Mouse (Mus musculus) lung, embryonic 16.5 days (tissue): ENCODE measurements around the gene Siglece. TPM values are rescaled to one million over a fixed set of nuclear protein-coding genes. Genes with fewer than 3 reads are reported as not detected.
"Not testable (repeated sequence)": the region's sequence is repeated elsewhere in the genome, so short reads cannot be mapped to it uniquely, and the experiment has no call there.

Experiments used
- ATAC-seq: fragments of 200-750 bp; cut with Nextera tagmentation; 2 replicates; pipeline ENCODE4 v1.8.0; 2017; ENCODE audit warnings: low read depth, mild to moderate bottlenecking, moderate library complexity
- H3K27ac ChIP-seq: fragments of 300-500 bp; sonication (generic); 2 replicates; pipeline ENCODE4 v1.5.1; 2014; ENCODE audit warnings: mild to moderate bottlenecking, control low read depth, low read length
- H3K27me3 ChIP-seq: fragments of 300-500 bp; sonication (generic); 2 replicates; pipeline ENCODE4 v1.6.1; 2014; ENCODE audit warnings: low read depth, low read length, mixed read lengths; ENCODE audit not compliant: control insufficient read depth, insufficient read depth
- H3K36me3 ChIP-seq: fragments of 300-500 bp; sonication (generic); 2 replicates; pipeline ENCODE4 v1.6.1; 2014; ENCODE audit warnings: low read length; ENCODE audit not compliant: control insufficient read depth, insufficient read depth
- H3K4me1 ChIP-seq: fragments of 300-500 bp; sonication (generic); replicated peaks from 2 replicates; pipeline ENCODE4 v1.6.1; 2014; ENCODE audit warnings: low read length, mixed read lengths; ENCODE audit not compliant: control insufficient read depth, insufficient read depth
- H3K4me2 ChIP-seq: fragments of 300-500 bp; sonication (generic); 2 replicates; pipeline ENCODE4 v1.6.1; 2014; ENCODE audit warnings: low read depth, low read length, control low read depth
- H3K4me3 ChIP-seq: fragments of 300-500 bp; sonication (generic); 2 replicates; pipeline ENCODE4 v1.5.1; 2014; ENCODE audit warnings: mild to moderate bottlenecking, low read length, control low read depth
- H3K9ac ChIP-seq: fragments of 300-500 bp; sonication (generic); 2 replicates; pipeline ENCODE4 v1.6.1; 2014; ENCODE audit warnings: low read length, control low read depth
- H3K9me3 ChIP-seq: fragments of 300-500 bp; sonication (generic); 2 replicates; pipeline ENCODE4 v1.6.1; 2016; ENCODE audit warnings: low read length; ENCODE audit not compliant: control insufficient read depth
- WGBS: fragments of 180-500 bp; shearing (Covaris S2); extraction: QIAGEN DNeasy Blood & Tissue Kit; methylation state at CpG from one replicate; pipeline ENCODE4 v1.1.7; 2014; 5-methylcytosine and 5-hydroxymethylcytosine counted together
- polyA plus RNA-seq: library from polyadenylated mRNA; unstranded; fragments of >200 nt; fragmentation: Nextera tagmentation; extraction: Ambion mirVana; gene quantifications from 2 replicates; pipeline ENCODE4 v1.2.1, GENCODE M21; 2015

Siglece gene
- polyA plus RNA-seq, 1 experiment from 2014 or later = 1.2 TPM

DNA sequence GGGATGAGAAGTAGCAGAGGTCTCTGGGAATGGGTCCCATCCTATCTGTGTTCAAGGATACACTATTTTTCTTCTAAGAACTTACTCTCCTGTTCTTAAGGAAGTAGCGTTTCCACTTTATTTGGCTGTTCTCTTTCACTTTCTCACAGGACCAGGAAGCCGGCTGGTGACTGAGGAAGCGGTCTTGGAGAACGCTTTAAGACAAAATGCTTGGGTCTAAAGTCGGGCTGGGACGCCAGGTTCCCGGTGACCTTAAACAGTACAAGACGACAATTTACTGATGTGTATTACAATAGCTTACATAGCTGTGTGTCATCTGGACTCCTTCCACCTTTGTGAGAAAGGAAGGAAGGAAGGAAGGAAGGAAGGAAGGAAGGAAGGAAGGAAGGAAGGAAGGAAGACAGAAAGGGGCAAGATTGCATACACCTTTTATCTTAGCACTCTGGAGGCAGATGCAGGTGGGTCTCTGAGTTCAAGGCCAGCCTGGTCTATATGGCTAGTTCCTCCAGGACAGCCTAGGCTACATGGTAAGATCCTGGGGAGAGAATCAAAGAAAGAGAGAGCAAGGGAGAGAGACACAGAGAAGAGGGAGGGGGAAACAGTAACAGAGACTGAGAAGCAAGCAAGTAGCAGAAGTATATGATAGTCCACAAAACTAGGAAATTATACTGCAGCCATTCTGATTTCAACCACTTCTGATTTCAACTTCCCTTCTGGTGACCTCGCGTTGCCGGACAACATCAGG lies 11.3 kb upstream of the Siglece start:
- Histone ChIP-seq H3K4me2 (peak overlapping the region; percentile 71), H3K27ac (peak overlapping the region; percentile 14; the same call in 1 of the 2 replicates), H3K27me3 (no peaks in the 10 kb centered on the region), H3K4me3 (peak overlapping the region; percentile 81), H3K36me3 (peaks cover 14% of the 10 kb centered on the region), H3K4me1 (peaks cover 8% of the 10 kb centered on the region), H3K9ac (peak overlapping the region; percentile 40), H3K9me3 (no peaks in the 10 kb centered on the region)
- no peak; the same call in 1 of the 2 replicates for ATAC-seq
- WGBS = 68% methylated on average over 11 of the region's 11 CpGs

GRCm38 (mm10) chr7:43668582-43668981 lies 8.6 kb upstream of the Siglece start:
- Histone ChIP-seq H3K9ac (no peak overlapping the region), H3K27ac (no peak overlapping the region), H3K4me1 (peaks cover 8% of the 10 kb centered on the region), H3K36me3 (no peaks in the 10 kb centered on the region), H3K9me3 (no peaks in the 10 kb centered on the region), H3K27me3 (no peaks in the 10 kb centered on the region), H3K4me3 (no peak overlapping the region), H3K4me2 (no peak overlapping the region)
- WGBS = 11% methylated on average over 3 of the region's 3 CpGs
- ATAC-seq = no peak

DNA sequence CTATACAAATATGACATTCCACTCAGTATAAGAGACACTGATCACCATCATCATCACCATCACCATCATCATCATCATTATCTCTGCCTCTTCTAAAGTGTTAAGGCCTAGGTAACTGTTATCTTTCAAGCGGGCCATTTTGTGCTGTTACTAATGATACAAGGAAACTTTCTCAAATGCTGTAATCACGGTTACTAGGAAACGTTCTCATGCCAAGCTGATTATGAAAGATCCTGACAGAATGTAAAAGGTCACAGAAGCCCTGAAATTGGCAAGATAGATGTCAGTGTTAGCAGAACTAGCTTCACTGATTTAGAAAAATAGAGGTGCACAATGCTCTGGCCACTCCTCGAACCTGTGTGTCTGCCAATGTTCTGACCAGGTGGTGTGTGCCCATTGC lies 7.3 kb upstream of the Siglece start:
- not testable (repeated sequence) for H3K36me3 ChIP-seq, H3K9me3 ChIP-seq, H3K4me2 ChIP-seq, H3K27ac ChIP-seq, H3K9ac ChIP-seq, ATAC-seq, H3K4me1 ChIP-seq, H3K4me3 ChIP-seq, H3K27me3 ChIP-seq
- WGBS = 75% methylated on average over 4 of the region's 4 CpGs

DNA sequence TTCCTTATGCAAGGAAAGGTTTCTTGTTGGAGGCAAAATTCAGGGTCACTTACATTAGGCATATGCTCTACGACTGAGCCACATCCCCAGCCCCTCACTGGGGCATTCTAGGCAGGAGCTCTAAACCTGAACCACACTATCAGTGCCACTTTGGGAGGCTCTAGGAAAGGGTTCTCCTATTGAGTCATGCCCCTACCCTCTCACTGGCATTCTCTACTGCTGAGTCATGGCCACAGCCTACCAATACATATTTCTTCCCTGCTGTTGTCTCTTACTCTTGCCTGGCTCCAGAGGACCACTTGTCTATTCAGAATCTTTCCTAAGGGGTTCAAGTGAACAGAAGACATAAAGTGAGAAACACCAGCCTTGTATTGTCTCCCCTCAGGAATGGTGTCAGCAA lies 2.8 kb upstream of the Siglece start:
- WGBS = 96% methylated on average over 1 of the region's 1 CpGs
- H3K36me3 ChIP-seq = no peaks in the 10 kb centered on the region
- H3K9me3 ChIP-seq = no peaks in the 10 kb centered on the region
- H3K9ac ChIP-seq = no peak overlapping the region
- H3K27me3 ChIP-seq = no peaks in the 10 kb centered on the region
- no peak overlapping the region for H3K4me2 ChIP-seq
- H3K4me3 ChIP-seq = no peak overlapping the region
- no peak for ATAC-seq
- H3K4me1 ChIP-seq = no peaks in the 10 kb centered on the region
- H3K27ac ChIP-seq = no peak overlapping the region

DNA sequence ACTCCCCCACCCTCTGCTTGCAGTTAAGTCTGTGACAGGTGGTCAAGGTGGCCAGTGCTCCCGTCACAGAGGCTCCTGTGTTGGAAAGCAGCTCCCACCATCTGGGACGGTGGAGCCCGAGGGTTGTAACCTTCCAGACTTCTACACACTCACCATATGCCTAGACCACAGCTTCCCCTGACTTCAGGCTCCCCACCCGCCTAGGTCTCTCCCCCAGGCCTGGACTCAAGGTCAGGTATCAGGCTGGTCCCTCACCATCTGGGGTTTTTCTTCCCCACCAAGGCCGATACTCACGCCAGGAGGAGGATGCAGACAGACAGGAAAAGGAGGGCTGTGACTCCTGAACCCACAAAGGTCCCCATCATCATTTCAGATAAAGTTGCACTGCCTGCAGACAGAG lies 3.7 kb downstream of the Siglece start:
- Histone ChIP-seq H3K4me3 (no peak overlapping the region), H3K9ac (no peak overlapping the region), H3K4me2 (no peak overlapping the region), H3K27me3 (no peaks in the 10 kb centered on the region), H3K9me3 (no peaks in the 10 kb centered on the region), H3K4me1 (no peaks in the 10 kb centered on the region), H3K27ac (no peak overlapping the region), H3K36me3 (no peaks in the 10 kb centered on the region)
- ATAC-seq = no peak
- 68% methylated on average over 6 of the region's 6 CpGs for WGBS

- H3K4me2 ChIP-seq = no peak overlapping the region
- no peaks in the 10 kb centered on the region for H3K27me3 ChIP-seq
- no peak overlapping the region for H3K27ac ChIP-seq
- H3K9ac ChIP-seq = no peak overlapping the region
- H3K4me1 ChIP-seq = no peaks in the 10 kb centered on the region
- no peak for ATAC-seq
- no peaks in the 10 kb centered on the region for H3K36me3 ChIP-seq
- 64% methylated on average over 3 of the region's 3 CpGs for WGBS
- no peaks in the 10 kb centered on the region for H3K9me3 ChIP-seq
- no peak overlapping the region for H3K4me3 ChIP-seq
These were observed 5.4 kb downstream of the Siglece start for GRCm38 (mm10) chr7:43654519-43654918.

DNA sequence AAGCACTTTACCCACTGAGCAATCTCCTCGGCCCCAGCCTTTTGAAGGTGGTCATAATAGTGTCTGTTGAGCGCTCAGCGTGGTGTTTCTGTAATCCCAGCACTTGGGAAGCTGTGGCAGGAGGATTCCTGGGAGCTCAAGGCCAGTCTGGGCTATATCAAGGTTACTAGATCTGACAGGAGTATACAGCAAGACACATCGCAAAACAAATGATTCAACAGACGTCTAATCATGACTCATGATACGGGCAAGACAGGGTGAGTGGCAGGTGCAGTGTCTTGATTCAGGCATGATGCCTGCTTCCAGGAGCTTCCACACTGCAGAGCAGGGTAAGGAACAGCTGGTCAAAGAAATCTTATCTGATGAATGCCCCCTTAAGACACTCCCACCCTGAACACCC lies 7.3 kb downstream of the Siglece start:
- Histone ChIP-seq H3K4me2 (no peak overlapping the region), H3K4me1 (no peaks in the 10 kb centered on the region), H3K36me3 (no peaks in the 10 kb centered on the region), H3K4me3 (no peak overlapping the region), H3K27ac (no peak overlapping the region), H3K9ac (no peak overlapping the region), H3K9me3 (no peaks in the 10 kb centered on the region), H3K27me3 (no peaks in the 10 kb centered on the region)
- 82% methylated on average over 6 of the region's 6 CpGs for WGBS
- ATAC-seq = no peak

GRCm38 (mm10) chr7:43643046-43643652 lies 16.8 kb downstream of the Siglece start:
- 72% methylated on average over 17 of the region's 17 CpGs for WGBS
- no peak for ATAC-seq
- H3K9ac ChIP-seq = no peak overlapping the region
- no peaks in the 10 kb centered on the region for H3K9me3 ChIP-seq
- H3K27ac ChIP-seq = no peak overlapping the region
- H3K27me3 ChIP-seq = no peaks in the 10 kb centered on the region
- no peaks in the 10 kb centered on the region for H3K36me3 ChIP-seq
- no peak overlapping the region for H3K4me3 ChIP-seq
- no peaks in the 10 kb centered on the region for H3K4me1 ChIP-seq
- no peak overlapping the region for H3K4me2 ChIP-seq

DNA sequence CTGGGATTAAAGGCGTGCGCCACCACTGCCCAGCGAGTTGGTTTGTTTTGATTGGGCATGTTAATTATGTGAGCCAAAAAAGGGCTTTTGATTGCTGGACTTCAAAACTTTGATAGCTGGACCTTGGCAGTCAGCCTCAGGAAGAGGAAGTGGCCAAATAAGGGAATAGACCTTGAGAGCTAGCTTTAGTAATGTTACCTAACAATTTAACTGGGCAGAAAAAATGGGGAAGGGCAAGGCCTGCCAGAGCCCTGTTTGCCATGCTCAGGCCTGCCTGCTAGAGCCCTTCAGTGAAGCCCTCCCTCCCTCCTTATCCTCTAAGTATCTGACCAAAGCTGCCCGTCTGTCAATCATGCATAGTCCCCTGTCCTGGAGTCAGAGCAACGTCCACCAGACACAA lies 17.4 kb downstream of the Siglece start:
- Histone ChIP-seq H3K27me3 (no peaks in the 10 kb centered on the region), H3K4me3 (no peak overlapping the region), H3K9me3 (no peaks in the 10 kb centered on the region), H3K27ac (no peak overlapping the region), H3K36me3 (no peaks in the 10 kb centered on the region), H3K4me1 (no peaks in the 10 kb centered on the region), H3K4me2 (no peak overlapping the region), H3K9ac (no peak overlapping the region)
- WGBS = 63% methylated on average over 5 of the region's 5 CpGs
- ATAC-seq = peak; percentile 32
